Mouse (Mus musculus) intestine, embryonic 16.5 days (tissue): Measurements from ENCODE around the gene Zfp709. TPM values are rescaled to one million over a fixed set of nuclear protein-coding genes. Genes with fewer than 3 reads are reported as not detected.
"Not testable (repeated sequence)": the region's sequence is repeated elsewhere in the genome, so short reads cannot be mapped to it uniquely, and the experiment has no call there.

ENCODE experiments used
- ATAC-seq: fragments of 200-750 bp; cut with Nextera tagmentation; 2 replicates; pipeline ENCODE4 v1.8.0; 2017; ENCODE audit warnings: moderate TSS enrichment, moderate library complexity
- H3K27ac ChIP-seq: fragments of 300-500 bp; sonication (generic); 2 replicates; pipeline ENCODE4 v1.5.1; 2014; ENCODE audit warnings: mild to moderate bottlenecking, low read length
- H3K27me3 ChIP-seq: fragments of 300-500 bp; sonication (generic); replicated peaks from 2 replicates; pipeline ENCODE4 v1.6.1; 2014; ENCODE audit warnings: low read length, control low read depth, mixed read lengths; ENCODE audit not compliant: control insufficient read depth, insufficient read depth
- H3K36me3 ChIP-seq: fragments of 300-500 bp; sonication (generic); 2 replicates; pipeline ENCODE4 v1.6.1; 2014; ENCODE audit warnings: low read length, control low read depth; ENCODE audit not compliant: control insufficient read depth, insufficient read depth
- H3K4me1 ChIP-seq: fragments of 300-500 bp; sonication (generic); 2 replicates; pipeline ENCODE4 v1.6.1; 2014; ENCODE audit warnings: low read length, control low read depth, mixed read lengths; ENCODE audit not compliant: control insufficient read depth, insufficient read depth
- H3K4me2 ChIP-seq: fragments of 300-500 bp; sonication (generic); 2 replicates; pipeline ENCODE4 v1.6.1; 2014; ENCODE audit warnings: low read depth, low read length, control low read depth
- H3K4me3 ChIP-seq: fragments of 300-500 bp; sonication (generic); 2 replicates; pipeline ENCODE4 v1.5.1; 2014; ENCODE audit warnings: mild to moderate bottlenecking, low read length
- H3K9ac ChIP-seq: fragments of 300-500 bp; sonication (generic); 2 replicates; pipeline ENCODE4 v1.6.1; 2014; ENCODE audit warnings: low read depth, low read length
- H3K9me3 ChIP-seq: fragments of 300-500 bp; sonication (generic); 2 replicates; pipeline ENCODE4 v1.6.1; 2016; ENCODE audit warnings: low read length, control low read depth; ENCODE audit not compliant: control insufficient read depth
- WGBS: fragments of 180-500 bp; shearing (Covaris S2); extraction: QIAGEN DNeasy Blood & Tissue Kit; methylation state at CpG from one replicate; pipeline ENCODE4 v1.1.7; 2014; 5-methylcytosine and 5-hydroxymethylcytosine counted together
- polyA plus RNA-seq: library from polyadenylated mRNA; unstranded; fragments of >200 nt; fragmentation: Nextera tagmentation; extraction: Ambion mirVana; gene quantifications from 2 replicates; pipeline ENCODE4 v1.2.1, GENCODE M21; 2015

Zfp709 gene
- polyA plus RNA-seq, 1 experiment from 2014 or later = 4.6 TPM

GRCm38 (mm10) chr8:71856630-71857328 is 25.0 kb upstream of the Zfp709 start:
- 80% methylated on average over 7 of the region's 10 CpGs for WGBS
- not testable (repeated sequence) for H3K36me3 ChIP-seq, ATAC-seq, H3K9me3 ChIP-seq, H3K4me2 ChIP-seq, H3K27ac ChIP-seq, H3K4me1 ChIP-seq, H3K27me3 ChIP-seq, H3K9ac ChIP-seq, H3K4me3 ChIP-seq

GRCm38 (mm10) chr8:71857364-71857763 is 24.5 kb upstream of the Zfp709 start:
- WGBS = 84% methylated on average over 2 of the region's 2 CpGs
- H3K27me3 ChIP-seq, H3K4me1 ChIP-seq, H3K4me2 ChIP-seq, ATAC-seq, H3K27ac ChIP-seq, H3K36me3 ChIP-seq, H3K4me3 ChIP-seq, H3K9ac ChIP-seq, H3K9me3 ChIP-seq: not testable (repeated sequence)

DNA sequence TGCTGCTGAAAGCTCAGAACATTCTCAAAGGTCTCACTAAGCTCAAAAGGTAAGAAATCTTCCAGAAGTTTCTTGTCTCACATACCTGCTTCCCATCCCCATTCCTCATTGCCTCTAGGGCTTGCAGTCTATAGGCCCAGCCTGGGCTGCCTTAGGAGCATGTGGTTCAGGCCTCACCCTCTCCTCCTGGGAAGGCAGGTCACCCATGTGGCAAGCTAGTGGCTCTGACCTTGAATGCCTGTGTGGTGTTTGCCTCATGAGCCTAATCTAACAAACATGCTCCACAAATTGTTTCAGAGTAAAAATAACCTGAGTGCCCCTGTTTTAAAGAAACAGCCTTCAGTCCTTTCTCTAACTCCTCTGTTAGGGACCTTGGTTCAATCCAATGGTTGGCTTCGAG is 20.3 kb upstream of the Zfp709 start:
- not testable (repeated sequence) for H3K9ac ChIP-seq, ATAC-seq, H3K4me1 ChIP-seq, H3K36me3 ChIP-seq, H3K9me3 ChIP-seq, H3K27me3 ChIP-seq, H3K4me2 ChIP-seq, H3K4me3 ChIP-seq, H3K27ac ChIP-seq
- 69% methylated on average over 1 of the region's 1 CpGs for WGBS

DNA sequence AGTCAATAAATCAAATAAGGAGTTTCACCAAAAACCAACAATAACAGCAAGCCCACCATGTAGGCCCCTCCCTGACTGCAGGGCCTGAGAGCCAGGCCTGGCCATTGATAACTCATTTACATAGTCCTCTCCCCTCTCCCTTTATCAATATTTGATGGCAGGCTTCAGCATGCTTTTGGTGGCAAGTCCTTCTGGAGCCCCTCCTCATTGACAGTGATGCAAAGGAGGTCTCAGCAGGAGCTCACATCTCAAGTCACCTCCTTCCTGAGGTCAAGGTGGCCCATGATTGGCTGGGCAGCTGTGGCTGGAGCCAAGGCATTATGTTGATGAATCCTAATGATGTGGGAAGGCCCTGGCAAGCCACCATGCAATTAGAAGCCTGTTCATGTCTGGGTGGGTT is 19.8 kb upstream of the Zfp709 start:
- not testable (repeated sequence) for H3K27me3 ChIP-seq, H3K9me3 ChIP-seq, H3K4me1 ChIP-seq, ATAC-seq, H3K36me3 ChIP-seq, H3K9ac ChIP-seq, H3K4me3 ChIP-seq, H3K4me2 ChIP-seq, H3K27ac ChIP-seq

GRCm38 (mm10) chr8:71900666-71901065 is 18.8 kb downstream of the Zfp709 start:
- not testable (repeated sequence) for H3K36me3 ChIP-seq, ATAC-seq, H3K4me1 ChIP-seq, H3K9me3 ChIP-seq, H3K9ac ChIP-seq, H3K4me3 ChIP-seq, H3K4me2 ChIP-seq, H3K27ac ChIP-seq, H3K27me3 ChIP-seq
- 56% methylated on average over 11 of the region's 11 CpGs for WGBS

DNA sequence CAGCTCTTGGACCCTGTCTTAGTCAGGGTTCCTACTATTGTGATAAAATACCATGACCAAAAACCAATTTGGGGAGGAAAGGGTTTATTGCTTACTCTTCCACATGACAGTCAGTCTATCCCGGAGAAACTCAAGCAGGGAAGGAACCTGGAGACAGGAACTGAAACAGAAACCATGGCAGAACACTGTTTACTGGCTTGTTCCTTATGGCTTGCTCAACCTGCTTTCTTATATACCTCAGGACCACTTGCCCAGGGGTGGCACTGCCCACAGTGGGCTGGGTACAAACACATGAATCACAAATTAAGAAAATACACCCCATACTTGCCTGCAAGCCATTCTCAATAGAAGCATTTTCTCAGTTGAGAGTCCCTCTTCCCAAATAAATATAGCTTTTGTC is 21.3 kb downstream of the Zfp709 start:
- 58% methylated on average over 1 of the region's 1 CpGs for WGBS
- not testable (repeated sequence) for H3K4me2 ChIP-seq, H3K27me3 ChIP-seq, H3K9ac ChIP-seq, H3K9me3 ChIP-seq, ATAC-seq, H3K4me3 ChIP-seq, H3K4me1 ChIP-seq, H3K27ac ChIP-seq, H3K36me3 ChIP-seq

- Histone ChIP-seq H3K4me1 (no peaks in the 10 kb centered on the region), H3K36me3 (no peaks in the 10 kb centered on the region), H3K4me3 (no peak overlapping the region), H3K4me2 (no peak overlapping the region), H3K9ac (no peak overlapping the region), H3K27me3 (no peaks in the 10 kb centered on the region), H3K9me3 (no peaks in the 10 kb centered on the region), H3K27ac (no peak overlapping the region)
- no peak for ATAC-seq
- 90% methylated on average over 1 of the region's 1 CpGs for WGBS
Observed at GRCm38 (mm10) chr8:71906809-71907208, 25.0 kb downstream of the Zfp709 start.

- Histone ChIP-seq H3K4me3 (peak overlapping the region; percentile 71), H3K4me2 (peak overlapping the region; percentile 51), H3K27ac (0 out of 2 replicates have a peak overlapping the region, but pooled peaks have one; percentile 96), H3K9ac (no peak overlapping the region), H3K27me3 (no peaks in the 10 kb centered on the region), H3K4me1 (no peaks in the 10 kb centered on the region), H3K9me3 (no peaks in the 10 kb centered on the region), H3K36me3 (no peaks in the 10 kb centered on the region)
- ATAC-seq = no peak
- 97% methylated on average over 5 of the region's 5 CpGs for WGBS
Observed at GRCm38 (mm10) chr8:71907798-71908257, 26.0 kb downstream of the Zfp709 start.

GRCm38 (mm10) chr8:71908309-71909261 is 26.8 kb downstream of the Zfp709 start, which contains the start of the genes Zfp882 and Zfp617:
Gene Zfp882 (plus strand): TSS chr8:71908608.
Gene Zfp617 (plus strand): TSS chr8:71908635.
- WGBS = 6% methylated on average over 47 of the region's 47 CpGs
- H3K9ac ChIP-seq = peak within 1 kb of the TSS; percentile 96

More at GRCm38 (mm10) chr8:71908309-71909261, 26.8 kb downstream of the Zfp709 start, which contains the start of the genes Zfp882 and Zfp617:
- H3K4me1 ChIP-seq = no peaks in the 10 kb centered on the region
- ATAC-seq = peak; percentile 98
- peak within 1 kb of the TSS; percentile 96 for H3K27ac ChIP-seq
- H3K9me3 ChIP-seq = no peaks in the 10 kb centered on the region
- peak within 1 kb of the TSS; percentile 51 for H3K4me2 ChIP-seq
- peak within 1 kb of the TSS; percentile 71 for H3K4me3 ChIP-seq
- no peaks in the 10 kb centered on the region for H3K27me3 ChIP-seq
- no peaks in the 10 kb centered on the region for H3K36me3 ChIP-seq
